Mouse (Mus musculus): ENCODE measurements around the gene Usp35. TPM values are rescaled to one million over a fixed set of nuclear protein-coding genes. Genes with fewer than 3 reads are reported as not detected.

The Usp35 gene
- total and polyA plus RNA-seq, 3 experiments, result 0.58 to 2.2 TPM; not detected in 1

GRCm38 (mm10) chr7:97314646-97315045 is 17.2 kb downstream of the Usp35 start:
- DNase-seq (ENCODE audit: low read depth, low spot score), result no peak
- no peaks in the 10 kb centered on the region for H3K36me3 ChIP-seq (ENCODE audit: control insufficient read depth in 1 of 2, insufficient read depth in 2 of 2, low read length in 2 of 2)
- H3K4me1 ChIP-seq (ENCODE audit: control insufficient read depth in 1 of 2, insufficient read depth in 2 of 2, low read length in 2 of 2), result no peaks in the 10 kb centered on the region
- no peaks in the 10 kb centered on the region for H3K27me3 ChIP-seq (ENCODE audit: control insufficient read depth in 1 of 2, insufficient read depth in 2 of 2, low read length in 2 of 2)
- no peak for TF ChIP-seq ELF1 (IDR thresholded peaks at IDR 0.05; ENCODE audit: low read depth, low read length)
- no peak for TF ChIP-seq ETS1 (IDR thresholded peaks at IDR 0.05; ENCODE audit: low read depth, low read length)
- no peak for TF ChIP-seq TAL1 (IDR thresholded peaks at IDR 0.05; ENCODE audit: low read length)
- TF ChIP-seq USF1 (IDR thresholded peaks at IDR 0.05; ENCODE audit: low read depth, low read length), result no peak
- TF ChIP-seq MAZ (IDR thresholded peaks at IDR 0.05; ENCODE audit: low read depth, low read length), result no peak
- no peak for TF ChIP-seq POLR2A (IDR thresholded peaks at IDR 0.05; ENCODE audit: control insufficient read depth in 1 of 2, insufficient read depth in 1 of 2, low read depth in 1 of 2, low read length in 2 of 2, poor library complexity in 1 of 2)
- TF ChIP-seq USF2 (IDR thresholded peaks at IDR 0.05; ENCODE audit: borderline replicate concordance in 1 of 2, insufficient read depth in 1 of 2, low read depth in 1 of 2, low read length in 2 of 2), result no peak
- TF ChIP-seq SIN3A (IDR thresholded peaks at IDR 0.05; ENCODE audit: low read length), result no peak
- TF ChIP-seq GATA1 (IDR thresholded peaks at IDR 0.05; ENCODE audit: low read depth, low read length), result no peak
- no peak for TF ChIP-seq MXI1 (IDR thresholded peaks at IDR 0.05; ENCODE audit: low read depth, low read length)
- TF ChIP-seq POLR2AphosphoS2 (IDR thresholded peaks at IDR 0.05; ENCODE audit: low read length), result no peak
- TF ChIP-seq ZMIZ1 (IDR thresholded peaks at IDR 0.05; ENCODE audit: low read depth, low read length), result no peak
- no peak for TF ChIP-seq MAFK (IDR thresholded peaks at IDR 0.05; ENCODE audit: borderline replicate concordance, low read depth, low read length)
- no peak for TF ChIP-seq MAX (IDR thresholded peaks at IDR 0.05; ENCODE audit: low read length)
- TF ChIP-seq HCFC1 (IDR thresholded peaks at IDR 0.05; ENCODE audit: low read depth, low read length), result no peak
- TF ChIP-seq TCF12 (IDR thresholded peaks at IDR 0.05; ENCODE audit: low read depth, low read length), result no peak
- no peak for TF ChIP-seq POLR2AphosphoS5 (IDR thresholded peaks at IDR 0.05; ENCODE audit: borderline replicate concordance, low read depth, low read length)
- no peak for TF ChIP-seq RCOR1 (IDR thresholded peaks at IDR 0.05; ENCODE audit: low read depth, low read length)
- no peak for TF ChIP-seq E2F4 (IDR thresholded peaks at IDR 0.05; ENCODE audit: borderline replicate concordance, low read depth, low read length)
- no peak for TF ChIP-seq NELFE (IDR thresholded peaks at IDR 0.05; ENCODE audit: low read depth, low read length)
- H3K9ac ChIP-seq (ENCODE audit: control insufficient read depth, low read depth, low read length, poor library complexity, severe bottlenecking), result no peak overlapping the region
- no peaks in the 10 kb centered on the region for H3K79me2 ChIP-seq (ENCODE audit: control insufficient read depth, insufficient read depth, low read length, poor library complexity)
- H3K9me3 ChIP-seq (replicated peaks; ENCODE audit: insufficient read depth, low read length), result no peaks in the 10 kb centered on the region
- no peak overlapping the region for H3K4me3 ChIP-seq (ENCODE audit: control insufficient read depth in 1 of 2, insufficient read depth in 1 of 2, low read depth in 2 of 2, low read length in 2 of 2)
- no peak overlapping the region for H3K27ac ChIP-seq (ENCODE audit: control insufficient read depth, low read depth, low read length)

GRCm38 (mm10) chr7:97313364-97313995 is 18.3 kb downstream of the Usp35 start:
- Histone ChIP-seq H3K27me3 (ENCODE audit: control insufficient read depth in 1 of 2, insufficient read depth in 2 of 2, low read length in 2 of 2) (no peaks in the 10 kb centered on the region), H3K79me2 (ENCODE audit: control insufficient read depth, insufficient read depth, low read length, poor library complexity) (no peaks in the 10 kb centered on the region), H3K4me3 (ENCODE audit: control insufficient read depth in 1 of 2, insufficient read depth in 1 of 2, low read depth in 2 of 2, low read length in 2 of 2) (no peak overlapping the region), H3K9ac (ENCODE audit: control insufficient read depth, low read depth, low read length, poor library complexity, severe bottlenecking) (no peak overlapping the region), H3K27ac (ENCODE audit: control insufficient read depth, low read depth, low read length) (no peak overlapping the region), H3K4me1 (ENCODE audit: control insufficient read depth in 1 of 2, insufficient read depth in 2 of 2, low read length in 2 of 2) (no peaks in the 10 kb centered on the region), H3K9me3 (replicated peaks; ENCODE audit: insufficient read depth, low read length) (no peaks in the 10 kb centered on the region), H3K36me3 (ENCODE audit: control insufficient read depth in 1 of 2, insufficient read depth in 2 of 2, low read length in 2 of 2) (no peaks in the 10 kb centered on the region)
- no peak for DNase-seq (ENCODE audit: low read depth, low spot score)
- no peak for TF ChIP-seq ZNF384 (IDR thresholded peaks at IDR 0.05; ENCODE audit: low read depth, low read length)
- no peak for TF ChIP-seq RCOR1 (IDR thresholded peaks at IDR 0.05; ENCODE audit: low read depth, low read length)
- TF ChIP-seq JUND (IDR thresholded peaks at IDR 0.05; ENCODE audit: low read depth, low read length), result no peak
- no peak for TF ChIP-seq HCFC1 (IDR thresholded peaks at IDR 0.05; ENCODE audit: low read depth, low read length)
- no peak for TF ChIP-seq EP300 (IDR thresholded peaks at IDR 0.05; ENCODE audit: low read depth in 1 of 2, low read length in 2 of 2)
- TF ChIP-seq NRF1 (IDR thresholded peaks at IDR 0.05; ENCODE audit: insufficient read depth, low read depth, low read length, poor library complexity, severe bottlenecking), result no peak
- TF ChIP-seq TCF12 (IDR thresholded peaks at IDR 0.05; ENCODE audit: low read depth, low read length), result no peak
